Mouse (Mus musculus): ENCODE data around the gene Syt2. TPM values are rescaled to one million over a fixed set of nuclear protein-coding genes. Genes with fewer than 3 reads are reported as not detected.

Syt2 gene
- polyA plus RNA-seq, 1 experiment, result 1.1 TPM

DNA sequence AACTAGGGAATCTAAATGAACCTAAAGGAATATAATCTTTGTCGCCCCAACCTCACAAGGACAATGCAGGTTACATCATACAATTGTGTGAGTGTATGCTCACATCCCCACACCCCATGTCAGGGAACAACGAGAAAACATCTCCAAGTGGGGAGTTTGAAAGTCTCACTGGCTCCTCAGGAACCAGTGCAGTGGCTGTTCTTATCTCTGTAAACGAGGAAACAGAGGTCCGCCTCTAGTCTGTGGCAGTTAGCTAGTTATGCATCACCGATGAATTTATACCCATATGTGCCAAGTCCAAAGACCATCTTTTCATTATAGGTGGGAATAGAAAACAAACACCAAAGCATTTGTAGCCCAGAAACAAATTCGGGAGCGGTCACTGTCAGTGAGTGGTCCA is 115.1 kb downstream of the Syt2 start:
- TF ChIP-seq POLR2A (IDR thresholded peaks at IDR 0.05; ENCODE audit: low read depth, low read length), result no peak
- no peak for TF ChIP-seq CTCF (conservative IDR thresholded peaks at IDR 0.05; ENCODE audit: insufficient read depth, insufficient read length, low read depth, low read length)
- Histone ChIP-seq H3K4me1 (ENCODE audit: control insufficient read depth, insufficient read depth, low read length) (no peaks in the 10 kb centered on the region), H3K27ac (ENCODE audit: insufficient read depth, low read depth, low read length) (no peak overlapping the region), H3K36me3 (ENCODE audit: control insufficient read depth, insufficient read depth, low read length) (no peaks in the 10 kb centered on the region), H3K27me3 (replicated peaks; ENCODE audit: control insufficient read depth, insufficient read depth, low read length) (no peaks in the 10 kb centered on the region), H3K4me3 (ENCODE audit: insufficient read depth, low read depth, low read length) (no peak overlapping the region)
- DNase-seq, result no peak
- WGBS, result 90% methylated on average over 7 of the region's 7 CpGs

DNA sequence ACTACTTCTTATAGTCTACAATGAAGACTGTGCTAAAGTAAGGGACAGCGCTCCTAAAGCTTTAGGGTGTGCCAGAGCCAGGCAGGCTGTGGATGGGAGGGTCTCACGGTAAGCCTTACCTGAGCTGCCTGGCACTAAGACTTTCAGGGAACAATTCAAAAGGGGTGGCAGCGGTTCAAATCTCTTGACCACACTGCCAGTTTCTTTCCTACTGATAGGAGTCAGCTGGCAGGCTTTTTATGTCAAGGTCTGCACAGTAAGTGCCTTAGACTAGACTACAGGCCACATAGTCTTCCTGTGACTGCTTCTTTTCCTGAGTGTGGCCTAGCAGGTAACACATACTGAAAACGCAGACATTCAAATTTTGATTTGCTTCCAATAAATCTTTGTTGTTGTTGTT is 116.8 kb downstream of the Syt2 start:
- Histone ChIP-seq H3K4me3 (ENCODE audit: insufficient read depth, low read depth, low read length) (no peak overlapping the region), H3K36me3 (ENCODE audit: control insufficient read depth, insufficient read depth, low read length) (no peaks in the 10 kb centered on the region), H3K27me3 (replicated peaks; ENCODE audit: control insufficient read depth, insufficient read depth, low read length) (no peaks in the 10 kb centered on the region), H3K27ac (ENCODE audit: insufficient read depth, low read depth, low read length) (no peak overlapping the region), H3K4me1 (ENCODE audit: control insufficient read depth, insufficient read depth, low read length) (no peaks in the 10 kb centered on the region)
- 96% methylated on average over 4 of the region's 4 CpGs for WGBS
- TF ChIP-seq POLR2A (IDR thresholded peaks at IDR 0.05; ENCODE audit: low read depth, low read length), result no peak
- no peak for TF ChIP-seq CTCF (conservative IDR thresholded peaks at IDR 0.05; ENCODE audit: insufficient read depth, insufficient read length, low read depth, low read length)
- no peak for DNase-seq

DNA sequence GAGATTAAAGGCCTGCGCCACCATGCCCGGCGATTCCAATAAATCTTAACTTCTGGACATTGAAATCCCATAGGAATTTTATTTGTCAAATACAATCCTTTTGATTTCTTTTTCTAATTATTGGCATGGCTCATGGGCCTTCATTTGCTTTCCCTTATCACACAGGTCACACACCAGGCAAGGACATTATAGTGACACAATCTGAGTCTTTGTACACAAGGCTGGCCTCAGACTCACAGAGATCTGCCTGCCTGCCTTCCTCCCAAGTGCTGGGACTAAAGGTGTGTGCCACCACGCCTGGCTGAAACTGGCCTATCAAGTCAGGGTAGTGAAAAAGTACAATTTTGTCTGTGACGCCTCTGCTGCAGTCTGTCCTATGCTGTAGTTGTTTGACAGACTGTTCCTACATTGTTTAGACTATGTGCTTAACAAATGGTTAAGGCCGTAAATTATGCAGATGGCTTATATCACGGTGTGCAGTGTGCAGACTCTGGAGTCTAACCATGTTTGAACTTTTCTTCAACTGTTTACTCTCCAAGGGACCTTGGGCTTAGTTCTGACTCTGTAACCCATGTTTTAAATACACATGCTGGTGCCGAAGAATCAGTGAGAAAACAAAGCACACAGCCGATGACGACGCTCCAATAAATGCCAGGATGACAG is 117.4 kb downstream of the Syt2 start:
- no peak for DNase-seq
- TF ChIP-seq POLR2A (IDR thresholded peaks at IDR 0.05; ENCODE audit: low read depth, low read length), result no peak
- no peak for TF ChIP-seq CTCF (conservative IDR thresholded peaks at IDR 0.05; ENCODE audit: insufficient read depth, insufficient read length, low read depth, low read length)
- no peak overlapping the region for H3K4me3 ChIP-seq (ENCODE audit: insufficient read depth, low read depth, low read length)
- no peaks in the 10 kb centered on the region for H3K36me3 ChIP-seq (ENCODE audit: control insufficient read depth, insufficient read depth, low read length)
- no peak overlapping the region for H3K27ac ChIP-seq (ENCODE audit: insufficient read depth, low read depth, low read length)
- no peaks in the 10 kb centered on the region for H3K4me1 ChIP-seq (ENCODE audit: control insufficient read depth, insufficient read depth, low read length)
- H3K27me3 ChIP-seq (replicated peaks; ENCODE audit: control insufficient read depth, insufficient read depth, low read length), result no peaks in the 10 kb centered on the region
- WGBS, result 74% methylated on average over 11 of the region's 11 CpGs

- TF ChIP-seq CTCF (conservative IDR thresholded peaks at IDR 0.05; ENCODE audit: insufficient read depth, insufficient read length, low read depth, low read length) (no peak), POLR2A (IDR thresholded peaks at IDR 0.05; ENCODE audit: low read depth, low read length) (no peak)
- 73% methylated on average over 7 of the region's 7 CpGs for WGBS
- Histone ChIP-seq H3K4me1 (ENCODE audit: control insufficient read depth, insufficient read depth, low read length) (no peaks in the 10 kb centered on the region), H3K4me3 (ENCODE audit: insufficient read depth, low read depth, low read length) (no peak overlapping the region), H3K27ac (ENCODE audit: insufficient read depth, low read depth, low read length) (no peak overlapping the region), H3K27me3 (replicated peaks; ENCODE audit: control insufficient read depth, insufficient read depth, low read length) (no peaks in the 10 kb centered on the region), H3K36me3 (ENCODE audit: control insufficient read depth, insufficient read depth, low read length) (no peaks in the 10 kb centered on the region)
- DNase-seq, result no peak
Observed at GRCm38 (mm10) chr1:134764831-134765458, 118.5 kb downstream of the Syt2 start.

GRCm38 (mm10) chr1:134766448-134766847 is 120.0 kb downstream of the Syt2 start:
- no peak for TF ChIP-seq POLR2A (IDR thresholded peaks at IDR 0.05; ENCODE audit: low read depth, low read length)
- TF ChIP-seq CTCF (conservative IDR thresholded peaks at IDR 0.05; ENCODE audit: insufficient read depth, insufficient read length, low read depth, low read length), result no peak
- H3K4me3 ChIP-seq (ENCODE audit: insufficient read depth, low read depth, low read length), result no peak overlapping the region
- H3K27ac ChIP-seq (ENCODE audit: insufficient read depth, low read depth, low read length), result no peak overlapping the region
- H3K27me3 ChIP-seq (replicated peaks; ENCODE audit: control insufficient read depth, insufficient read depth, low read length), result no peaks in the 10 kb centered on the region
- no peak for DNase-seq
- no peaks in the 10 kb centered on the region for H3K4me1 ChIP-seq (ENCODE audit: control insufficient read depth, insufficient read depth, low read length)
- H3K36me3 ChIP-seq (ENCODE audit: control insufficient read depth, insufficient read depth, low read length), result no peaks in the 10 kb centered on the region
- 79% methylated on average over 4 of the region's 4 CpGs for WGBS

- TF ChIP-seq CTCF (conservative IDR thresholded peaks at IDR 0.05; ENCODE audit: insufficient read depth, insufficient read length, low read depth, low read length) (no peak), POLR2A (IDR thresholded peaks at IDR 0.05; ENCODE audit: low read depth, low read length) (no peak)
- no peak for DNase-seq
- H3K36me3 ChIP-seq (ENCODE audit: control insufficient read depth, insufficient read depth, low read length), result no peaks in the 10 kb centered on the region
- WGBS, result 97% methylated on average over 5 of the region's 5 CpGs
- H3K27me3 ChIP-seq (replicated peaks; ENCODE audit: control insufficient read depth, insufficient read depth, low read length), result no peaks in the 10 kb centered on the region
- H3K4me1 ChIP-seq (ENCODE audit: control insufficient read depth, insufficient read depth, low read length), result peaks cover 11% of the 10 kb centered on the region; the same call in 1 of the 2 replicates
- no peak overlapping the region for H3K27ac ChIP-seq (ENCODE audit: insufficient read depth, low read depth, low read length)
- no peak overlapping the region for H3K4me3 ChIP-seq (ENCODE audit: insufficient read depth, low read depth, low read length)
Observed at GRCm38 (mm10) chr1:134770312-134770711, 123.8 kb downstream of the Syt2 start.

- no peaks in the 10 kb centered on the region for H3K27me3 ChIP-seq (replicated peaks; ENCODE audit: control insufficient read depth, insufficient read depth, low read length)
- H3K4me3 ChIP-seq (ENCODE audit: insufficient read depth, low read depth, low read length), result no peak overlapping the region
- 48% methylated on average over 6 of the region's 6 CpGs for WGBS
- peaks cover 11% of the 10 kb centered on the region; the same call in 1 of the 2 replicates for H3K4me1 ChIP-seq (ENCODE audit: control insufficient read depth, insufficient read depth, low read length)
- H3K27ac ChIP-seq (ENCODE audit: insufficient read depth, low read depth, low read length), result peak overlapping the region; percentile 67
- no peak for TF ChIP-seq CTCF (conservative IDR thresholded peaks at IDR 0.05; ENCODE audit: insufficient read depth, insufficient read length, low read depth, low read length)
- TF ChIP-seq POLR2A (IDR thresholded peaks at IDR 0.05; ENCODE audit: low read depth, low read length), result no peak
- peak; percentile 74 for DNase-seq
- H3K36me3 ChIP-seq (ENCODE audit: control insufficient read depth, insufficient read depth, low read length), result no peaks in the 10 kb centered on the region
Observed at GRCm38 (mm10) chr1:134771353-134771752, 124.9 kb downstream of the Syt2 start.

Data from kidney, adult 2 months (tissue).